Mouse (Mus musculus) ES-Bruce4 (cell line): ENCODE measurements around the gene Hyal2.

Source experiments
- CTCF ChIP-seq: IDR thresholded peaks from one replicate; pipeline ENCODE4 v1.8.1; 2011; ENCODE audit warnings: low read depth, low read length
- POLR2A ChIP-seq: IDR thresholded peaks from one replicate; pipeline ENCODE4 v1.8.1; 2011; ENCODE audit warnings: low read length; ENCODE audit not compliant: insufficient read depth

GRCm38 (mm10) chr9:107534408-107535202 is 33.1 kb upstream of the Hyal2 start:
- no peak for TF ChIP-seq CTCF
- no peak for TF ChIP-seq POLR2A
